Mouse (Mus musculus) stomach, postnatal 0 days (tissue): ENCODE measurements at regions not wholly inside any gene's neighbourhood (a gene's known extent, or its start where the extent isn't known, plus 50 kb on each side); places are given as distances from the start of the nearest gene placed in this dataset.

Experiments
- ATAC-seq: fragments of 200-750 bp; cut with Nextera tagmentation; 2 replicates; pipeline ENCODE4 v1.8.0; 2017; ENCODE audit not compliant: low FRiP score, low TSS enrichment
- DNase-seq: peaks from one replicate; pipeline ENCODE4 v3.0.0-alpha.2; 2016; ENCODE audit warnings: low spot score
- H3K27ac ChIP-seq: fragments of 300-500 bp; sonication (generic); replicated peaks from 2 replicates; pipeline ENCODE4 v1.5.1; 2014; ENCODE audit warnings: mild to moderate bottlenecking, control low read depth
- H3K27me3 ChIP-seq: fragments of 300-500 bp; sonication (generic); 2 replicates; pipeline ENCODE4 v1.6.1; 2014; ENCODE audit warnings: low read length; ENCODE audit not compliant: control insufficient read depth, insufficient read depth
- H3K36me3 ChIP-seq: fragments of 300-500 bp; sonication (generic); 2 replicates; pipeline ENCODE4 v1.6.1; 2014; ENCODE audit warnings: low read length, mixed read lengths; ENCODE audit not compliant: control insufficient read depth, insufficient read depth
- H3K4me1 ChIP-seq: fragments of 300-500 bp; sonication (generic); replicated peaks from 2 replicates; pipeline ENCODE4 v1.6.1; 2014; ENCODE audit warnings: antibody characterized with exemption; ENCODE audit not compliant: control insufficient read depth, insufficient read depth
- H3K4me2 ChIP-seq: fragments of 300-500 bp; sonication (generic); replicated peaks from 2 replicates; pipeline ENCODE4 v1.6.1; 2014; ENCODE audit warnings: low read depth, mild to moderate bottlenecking, control low read depth, moderate library complexity
- H3K4me3 ChIP-seq: fragments of 300-500 bp; sonication (generic); 2 replicates; pipeline ENCODE4 v1.5.1; 2014; ENCODE audit warnings: low read depth, low read length, control low read depth
- H3K9ac ChIP-seq: fragments of 300-500 bp; sonication (generic); 2 replicates; pipeline ENCODE4 v1.6.1; 2014; ENCODE audit warnings: mild to moderate bottlenecking, low read length, control low read depth, mixed read lengths
- H3K9me3 ChIP-seq: fragments of 300-500 bp; sonication (generic); 2 replicates; pipeline ENCODE4 v1.6.1; 2016; ENCODE audit warnings: low read length; ENCODE audit not compliant: control insufficient read depth
- CTCF ChIP-seq: IDR thresholded peaks from 2 replicates; pipeline ENCODE4 v1.5.1; 2016; ENCODE audit warnings: antibody characterized with exemption, low read depth, mild to moderate bottlenecking, moderate library complexity
- EP300 ChIP-seq: optimal IDR thresholded peaks from 2 replicates; pipeline ENCODE3; 2016; ENCODE audit warnings: antibody characterized with exemption
- WGBS: fragments of 180-500 bp; shearing (Covaris S2); extraction: QIAGEN DNeasy Blood & Tissue Kit; methylation state at CpG from one replicate; pipeline ENCODE4 v1.1.7; 2014; 5-methylcytosine and 5-hydroxymethylcytosine counted together

- no peaks in the 10 kb centered on the region for H3K36me3 ChIP-seq
- TF ChIP-seq EP300 (no peak), CTCF (no peak)
- H3K4me1 ChIP-seq = no peaks in the 10 kb centered on the region
- H3K4me3 ChIP-seq = no peak overlapping the region
- no peak overlapping the region for H3K27ac ChIP-seq
- 55% methylated on average over 18 of the region's 18 CpGs for WGBS
- ATAC-seq = no peak
- H3K27me3 ChIP-seq = no peaks in the 10 kb centered on the region
- no peak overlapping the region for H3K9ac ChIP-seq
- H3K4me2 ChIP-seq = no peak overlapping the region
- no peak for DNase-seq
- no peaks in the 10 kb centered on the region for H3K9me3 ChIP-seq
Observed at GRCm38 (mm10) chr12:106468173-106468860, 458.3 kb downstream of the Vrk1 start.

DNA sequence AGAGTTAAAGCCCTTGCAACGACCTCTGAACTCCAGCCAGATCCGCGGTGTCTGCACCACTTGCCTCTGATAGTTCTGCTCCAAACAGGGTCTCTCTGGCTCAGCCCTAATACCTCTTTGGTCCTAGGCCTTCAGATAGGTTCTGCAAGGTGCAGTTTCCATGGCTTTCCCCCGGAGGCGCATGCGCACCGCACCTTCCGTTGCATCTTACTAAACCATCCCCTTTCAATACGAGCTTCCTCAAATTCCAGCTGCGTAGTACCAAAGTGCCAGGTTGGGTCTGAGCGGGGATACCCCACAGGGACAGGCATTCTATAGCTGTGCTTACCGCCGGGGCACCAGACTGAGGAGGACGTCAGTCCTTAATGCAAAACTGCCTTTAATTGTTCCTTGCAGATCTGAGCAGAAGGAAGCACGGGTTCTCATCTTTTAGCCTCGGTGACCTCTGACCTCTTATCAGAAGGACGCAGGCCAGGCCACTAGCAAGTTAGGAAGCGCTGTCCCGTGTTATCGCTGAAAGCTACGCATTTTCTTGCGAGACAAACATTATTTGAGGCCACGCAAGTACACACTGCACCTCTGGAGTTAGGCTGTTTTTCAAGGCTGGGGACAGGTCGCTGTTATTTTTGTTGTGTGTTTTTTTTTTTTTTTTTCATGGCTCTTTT, 464.6 kb downstream of the Vrk1 start:
- ATAC-seq = no peak
- Histone ChIP-seq H3K4me3 (no peak overlapping the region), H3K4me1 (no peaks in the 10 kb centered on the region), H3K36me3 (no peaks in the 10 kb centered on the region), H3K9me3 (no peaks in the 10 kb centered on the region), H3K27me3 (peaks cover 2% of the 10 kb centered on the region; the same call in 1 of the 2 replicates), H3K27ac (no peak overlapping the region), H3K9ac (no peak overlapping the region), H3K4me2 (no peak overlapping the region)
- no peak for TF ChIP-seq CTCF
- no peak for TF ChIP-seq EP300
- 18% methylated on average over 24 of the region's 24 CpGs for WGBS
- no peak for DNase-seq

GRCm38 (mm10) chr12:106475486-106476050, 465.5 kb downstream of the Vrk1 start:
- no peaks in the 10 kb centered on the region for H3K4me1 ChIP-seq
- no peaks in the 10 kb centered on the region for H3K36me3 ChIP-seq
- no peak for TF ChIP-seq CTCF
- TF ChIP-seq EP300 = no peak
- DNase-seq (no peak), ATAC-seq (no peak)
- no peak overlapping the region for H3K9ac ChIP-seq
- H3K27me3 ChIP-seq = peaks cover 2% of the 10 kb centered on the region; the same call in 1 of the 2 replicates
- H3K4me3 ChIP-seq = no peak overlapping the region
- H3K4me2 ChIP-seq = no peak overlapping the region
- WGBS = 50% methylated on average over 8 of the region's 8 CpGs
- H3K27ac ChIP-seq = no peak overlapping the region
- no peaks in the 10 kb centered on the region for H3K9me3 ChIP-seq

DNA sequence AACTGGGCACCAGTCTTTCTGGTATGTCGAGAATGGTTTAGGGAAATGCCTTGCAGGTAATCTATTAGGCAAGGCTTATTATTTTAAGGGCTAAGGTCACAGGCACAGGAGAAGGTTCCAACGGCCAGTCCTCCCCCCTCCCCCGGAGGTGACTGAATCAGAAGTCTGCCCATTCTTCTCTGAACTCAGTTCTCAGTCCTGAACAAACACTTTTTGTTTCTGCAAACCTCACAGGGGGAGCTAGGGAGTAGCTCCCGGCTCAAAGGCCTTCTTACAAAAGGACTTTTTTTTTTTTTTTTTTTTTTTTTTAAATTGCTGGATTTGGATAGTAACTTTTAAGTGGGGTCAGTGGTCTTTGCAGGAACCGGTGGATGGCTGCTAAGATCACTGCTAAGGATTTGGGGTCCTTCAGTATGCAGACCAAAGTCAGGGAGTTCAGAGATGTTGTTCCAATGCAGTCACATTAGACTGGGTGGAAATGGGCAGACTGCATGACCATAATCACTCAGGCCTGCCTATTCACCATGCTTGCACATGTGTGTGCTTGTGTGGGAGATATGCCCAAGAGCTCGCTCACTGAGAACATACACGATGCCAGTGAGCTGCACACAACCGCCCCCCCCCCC, 467.1 kb downstream of the Vrk1 start:
- H3K9me3 ChIP-seq = no peaks in the 10 kb centered on the region

GRCm38 (mm10) chr12:106477731-106478130, 467.7 kb downstream of the Vrk1 start:
- ATAC-seq (no peak), DNase-seq (no peak)
- H3K27me3 ChIP-seq = peaks cover 2% of the 10 kb centered on the region; the same call in 1 of the 2 replicates
- H3K36me3 ChIP-seq = no peaks in the 10 kb centered on the region
- TF ChIP-seq EP300 (no peak), CTCF (no peak)
- H3K9me3 ChIP-seq = no peaks in the 10 kb centered on the region
- H3K4me1 ChIP-seq = no peaks in the 10 kb centered on the region
- H3K27ac ChIP-seq = no peak overlapping the region
- 23% methylated on average over 4 of the region's 4 CpGs for WGBS
- no peak overlapping the region for H3K9ac ChIP-seq
- H3K4me3 ChIP-seq = no peak overlapping the region
- H3K4me2 ChIP-seq = no peak overlapping the region

More for the DNA sequence above, 467.1 kb downstream of the Vrk1 start:
- Histone ChIP-seq H3K36me3 (no peaks in the 10 kb centered on the region), H3K27ac (no peak overlapping the region), H3K4me1 (no peaks in the 10 kb centered on the region), H3K27me3 (peaks cover 2% of the 10 kb centered on the region; the same call in 1 of the 2 replicates), H3K9ac (no peak overlapping the region), H3K4me2 (no peak overlapping the region), H3K4me3 (no peak overlapping the region)
- no peak for TF ChIP-seq EP300
- TF ChIP-seq CTCF = no peak
- WGBS = 25% methylated on average over 8 of the region's 8 CpGs
- DNase-seq (no peak), ATAC-seq (no peak)

GRCm38 (mm10) chr12:106478381-106478781, 468.4 kb downstream of the Vrk1 start:
- no peaks in the 10 kb centered on the region for H3K36me3 ChIP-seq
- H3K9me3 ChIP-seq = no peaks in the 10 kb centered on the region
- no peak for DNase-seq
- no peak overlapping the region for H3K9ac ChIP-seq
- no peak overlapping the region for H3K4me3 ChIP-seq
- TF ChIP-seq CTCF = no peak
- no peak for TF ChIP-seq EP300
- H3K27ac ChIP-seq = no peak overlapping the region
- H3K27me3 ChIP-seq = peaks cover 2% of the 10 kb centered on the region; the same call in 1 of the 2 replicates
- no peak overlapping the region for H3K4me2 ChIP-seq
- under 1% methylated on average over 18 of the region's 18 CpGs for WGBS
- no peaks in the 10 kb centered on the region for H3K4me1 ChIP-seq
- no peak for ATAC-seq
